Mouse (Mus musculus): ENCODE results near the gene Tssc4.

Gene Tssc4

GRCm38 (mm10) chr7:143114773-143115172 is 45.7 kb downstream of the Tssc4 start:
- DNase-seq, result no peak

GRCm38 (mm10) chr7:143116521-143116920 is 47.5 kb downstream of the Tssc4 start:
- DNase-seq, result no peak

GRCm38 (mm10) chr7:143119407-143119806 is 50.4 kb downstream of the Tssc4 start:
- no peak for DNase-seq

- no peak for DNase-seq
Measured at GRCm38 (mm10) chr7:143119826-143120225, 50.8 kb downstream of the Tssc4 start.
